Mouse (Mus musculus) lung, postnatal 36 days (tissue): ENCODE results near the gene Stk11.
A peak's percentile ranks its signal among the peaks of the same experiment; 100 is the strongest.

ENCODE experiments used
- DNase-seq: peaks from one replicate; pipeline ENCODE4 v3.0.0; 2022; ENCODE audit warnings: mixed read lengths

Stk11 gene

DNA sequence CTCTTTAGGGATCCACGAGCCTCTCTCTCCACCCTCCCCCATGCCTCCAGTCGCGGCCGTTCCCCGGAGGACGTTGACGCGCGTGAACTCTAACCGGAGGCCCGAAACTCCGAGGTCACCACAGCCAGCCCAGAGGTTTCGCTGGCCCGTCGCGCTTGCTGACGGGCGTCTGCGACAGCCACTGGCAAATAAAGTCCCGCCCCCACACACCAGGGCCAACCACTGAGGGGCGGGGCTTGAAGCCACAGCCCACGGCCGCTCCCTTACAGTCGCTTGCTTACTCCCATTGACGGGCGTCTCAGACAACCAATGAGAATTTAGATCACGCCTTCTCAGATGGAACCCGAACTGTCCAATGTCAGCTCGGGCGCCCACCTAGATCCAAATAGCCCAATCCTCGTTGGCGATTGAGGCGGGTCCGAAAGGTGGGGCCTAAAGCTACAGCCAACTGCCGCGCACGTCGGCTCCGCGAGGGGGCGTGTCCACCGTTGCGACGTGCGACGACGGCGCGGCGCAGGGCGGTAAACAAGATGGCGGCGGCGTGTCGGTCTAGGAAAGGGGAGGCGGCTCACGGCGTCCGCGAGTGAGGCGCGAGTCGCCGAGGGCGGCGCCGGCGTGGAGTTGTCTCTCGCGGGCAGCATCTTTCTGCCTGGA lies at the start of gene Stk11:
Stk11 (plus strand) TSS at position 514 of the 654 bp plus-strand sequence.
- peak; percentile 100 for DNase-seq

GRCm38 (mm10) chr10:80069251-80069650 lies 46.4 kb upstream of the Stk11 start:
- DNase-seq: no peak

DNA sequence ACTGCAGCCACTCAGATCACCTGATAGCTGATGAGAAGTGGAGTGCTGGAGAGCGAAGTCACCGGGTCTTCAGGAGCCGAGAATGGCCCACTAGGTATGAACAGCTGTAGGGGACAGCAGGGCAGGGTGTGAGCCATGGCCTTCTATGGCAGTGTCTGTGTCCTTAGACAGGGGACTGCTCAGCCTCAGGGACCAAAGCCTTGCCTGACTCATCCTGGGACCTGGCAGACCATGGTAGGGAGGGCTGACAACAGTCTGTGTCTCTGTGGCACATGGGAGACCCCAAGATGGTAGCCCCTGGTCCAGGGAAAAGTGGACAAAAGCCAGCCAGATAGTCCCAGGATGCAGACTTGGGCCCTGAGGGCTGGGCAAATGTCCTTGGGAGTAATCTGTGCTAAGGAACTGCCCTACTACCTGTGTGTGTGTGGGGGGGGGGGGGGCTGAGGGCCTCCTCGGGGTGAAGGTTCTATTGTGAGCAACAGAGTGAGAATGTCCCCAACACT lies 45.6 kb upstream of the Stk11 start:
- no peak for DNase-seq

GRCm38 (mm10) chr10:80070837-80071515 lies 44.6 kb upstream of the Stk11 start:
- peak; percentile 94 for DNase-seq

DNA sequence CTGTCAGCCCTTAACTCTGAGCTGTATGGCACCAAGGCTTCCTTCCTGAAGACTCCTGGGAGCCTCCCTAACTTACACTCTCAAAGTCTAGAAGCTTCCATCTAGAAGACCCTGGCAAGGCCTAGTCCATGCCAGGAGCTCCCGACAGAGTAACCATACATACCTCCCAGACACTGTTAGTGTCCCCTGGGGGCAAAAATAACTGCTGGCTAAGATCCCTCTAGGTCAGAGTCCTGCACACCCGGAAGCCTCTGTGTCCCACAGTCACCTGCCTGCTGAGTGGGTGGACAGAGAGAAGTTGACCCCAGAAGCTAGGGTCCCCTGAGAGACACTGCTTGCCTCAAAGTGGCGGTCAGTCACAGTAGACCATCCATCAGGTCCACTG lies 44.1 kb upstream of the Stk11 start:
- DNase-seq: no peak

- DNase-seq: no peak
These were observed 42.7 kb upstream of the Stk11 start for GRCm38 (mm10) chr10:80072623-80073489.

DNA sequence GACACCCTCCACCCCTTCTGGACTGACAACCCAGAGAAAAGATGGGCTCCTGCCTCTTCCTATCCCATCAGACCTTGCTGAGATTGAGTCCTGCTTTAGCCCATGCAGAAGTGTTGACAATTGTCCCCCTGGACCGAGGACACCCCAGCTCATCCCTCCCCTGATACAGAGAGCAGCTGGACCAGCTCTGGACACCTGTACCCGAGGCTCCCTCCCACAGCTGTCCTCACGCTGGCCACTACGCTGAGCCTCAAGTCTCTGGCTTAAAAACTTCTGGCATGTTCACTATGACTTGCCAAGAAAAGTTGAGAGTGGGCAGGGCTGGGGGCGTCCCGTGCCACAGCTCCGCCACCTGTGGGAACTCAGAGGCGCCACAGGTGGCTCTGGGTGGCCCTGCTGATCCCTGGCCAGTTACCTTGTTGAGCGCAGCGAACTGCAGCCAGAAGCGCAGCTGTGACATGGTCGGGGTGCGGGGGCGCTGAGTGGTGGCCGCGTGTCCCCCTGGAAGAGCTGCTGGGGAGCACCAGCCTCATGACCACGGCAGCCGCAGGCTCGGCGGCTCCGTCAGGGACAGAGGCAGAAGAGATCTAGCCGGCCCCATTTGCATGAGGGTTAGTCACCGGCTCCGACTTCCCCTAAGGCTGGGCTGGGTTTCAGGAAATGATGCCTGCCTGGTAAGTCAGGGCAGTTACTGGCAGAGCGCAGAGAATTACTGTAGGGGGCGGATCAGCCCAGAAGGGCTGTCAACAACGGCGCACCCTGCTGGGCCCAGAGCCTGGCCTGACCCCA lies 40.6 kb upstream of the Stk11 start:
- peak; percentile 95 for DNase-seq

DNA sequence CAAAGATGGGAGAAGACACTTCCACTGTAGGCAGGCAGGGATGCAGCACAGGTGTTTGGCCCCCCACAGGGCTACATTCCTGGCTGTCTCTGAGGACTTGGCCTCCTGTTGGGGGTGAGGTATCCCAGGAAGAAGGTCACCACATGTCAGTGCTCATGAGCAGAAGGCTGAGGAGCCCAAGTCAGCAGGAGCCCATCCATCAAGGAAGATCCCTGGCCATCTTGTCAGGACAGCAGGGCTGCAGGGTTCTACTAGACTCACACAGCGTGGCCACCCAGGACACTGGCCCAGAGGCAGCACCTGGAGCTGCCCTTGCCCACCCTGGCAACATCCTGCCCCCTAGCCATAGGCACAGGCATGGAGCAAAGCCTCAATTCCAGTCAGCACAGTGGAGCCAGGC lies 39.7 kb upstream of the Stk11 start:
- DNase-seq: no peak

DNA sequence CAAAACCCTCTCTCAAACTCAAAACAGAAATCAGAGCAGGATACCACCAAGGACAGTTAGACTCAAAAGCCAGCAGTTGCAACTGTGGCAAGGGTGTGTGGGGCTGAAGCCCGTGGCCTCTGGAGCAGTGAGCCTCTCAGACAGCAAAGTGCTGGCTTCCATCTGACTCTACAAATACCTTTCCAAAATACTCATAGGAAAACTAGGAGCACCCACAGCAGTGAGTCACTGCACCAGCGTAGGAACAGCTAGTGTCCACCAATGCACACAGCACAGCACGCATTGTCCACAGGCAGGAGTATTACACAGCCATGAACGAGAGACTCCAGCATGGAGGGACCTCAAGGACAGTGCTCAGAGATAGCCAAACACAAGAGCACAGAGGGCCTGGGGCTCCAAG lies 39.2 kb upstream of the Stk11 start:
- DNase-seq: no peak

DNA sequence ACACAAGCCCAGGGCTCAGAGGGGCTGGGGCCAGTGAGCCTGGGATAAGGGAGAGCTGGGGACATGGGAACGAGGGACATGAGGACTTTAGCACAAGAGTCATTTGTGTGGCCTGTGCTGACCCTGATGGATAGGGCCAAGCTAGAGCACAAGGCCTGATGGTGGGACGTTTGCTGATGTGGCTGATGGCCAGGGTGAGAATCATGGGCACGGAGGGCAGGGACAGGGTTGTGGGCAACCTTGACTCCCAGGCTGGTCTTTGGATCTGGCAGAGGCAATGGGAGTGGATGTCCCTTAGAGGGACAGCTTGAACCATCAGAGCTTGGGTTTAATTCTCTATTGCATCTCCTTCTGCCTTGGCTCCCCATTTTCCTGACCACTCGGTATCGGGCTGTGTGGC lies 38.3 kb upstream of the Stk11 start:
- DNase-seq: no peak

DNA sequence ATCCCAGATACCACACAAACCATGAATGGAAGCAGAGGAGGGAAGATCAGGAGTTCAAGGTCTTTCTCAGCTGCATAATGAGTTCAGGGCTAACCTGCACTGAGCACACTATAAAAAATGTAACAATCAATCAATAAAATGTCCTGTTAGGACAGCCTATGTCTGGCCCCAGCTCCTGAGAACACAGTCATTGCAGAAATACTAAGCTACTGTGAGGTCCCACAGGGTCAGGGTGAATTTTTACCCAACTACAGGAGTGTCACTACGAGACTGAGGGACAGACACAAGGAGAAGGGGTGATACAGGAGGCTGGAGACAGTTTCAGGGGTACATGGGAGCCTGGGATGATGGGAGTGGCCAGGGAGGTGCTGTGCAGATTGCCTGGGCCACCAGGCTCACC lies 37.2 kb upstream of the Stk11 start:
- DNase-seq: no peak

- DNase-seq: no peak
These were observed 35.1 kb upstream of the Stk11 start for GRCm38 (mm10) chr10:80080396-80081070.

DNA sequence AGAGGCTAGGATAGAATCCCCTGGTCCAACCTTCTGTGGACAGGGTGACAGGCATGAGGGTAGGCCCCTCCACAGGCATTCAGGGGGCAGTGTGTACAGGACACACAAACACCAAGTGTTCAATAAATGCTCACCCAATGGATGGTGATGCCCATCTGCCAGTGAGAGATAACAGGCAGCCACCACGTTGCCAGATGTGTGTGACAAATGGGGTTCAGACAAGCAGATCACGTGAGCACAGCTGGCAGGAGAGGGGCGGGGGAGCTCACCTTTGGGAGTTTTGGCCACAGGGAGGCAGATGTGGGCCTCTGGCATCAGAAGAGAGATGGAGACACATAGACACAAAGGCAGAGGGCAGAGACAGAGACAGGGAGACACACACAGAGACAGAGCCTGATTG lies 34.5 kb upstream of the Stk11 start:
- DNase-seq: no peak

DNA sequence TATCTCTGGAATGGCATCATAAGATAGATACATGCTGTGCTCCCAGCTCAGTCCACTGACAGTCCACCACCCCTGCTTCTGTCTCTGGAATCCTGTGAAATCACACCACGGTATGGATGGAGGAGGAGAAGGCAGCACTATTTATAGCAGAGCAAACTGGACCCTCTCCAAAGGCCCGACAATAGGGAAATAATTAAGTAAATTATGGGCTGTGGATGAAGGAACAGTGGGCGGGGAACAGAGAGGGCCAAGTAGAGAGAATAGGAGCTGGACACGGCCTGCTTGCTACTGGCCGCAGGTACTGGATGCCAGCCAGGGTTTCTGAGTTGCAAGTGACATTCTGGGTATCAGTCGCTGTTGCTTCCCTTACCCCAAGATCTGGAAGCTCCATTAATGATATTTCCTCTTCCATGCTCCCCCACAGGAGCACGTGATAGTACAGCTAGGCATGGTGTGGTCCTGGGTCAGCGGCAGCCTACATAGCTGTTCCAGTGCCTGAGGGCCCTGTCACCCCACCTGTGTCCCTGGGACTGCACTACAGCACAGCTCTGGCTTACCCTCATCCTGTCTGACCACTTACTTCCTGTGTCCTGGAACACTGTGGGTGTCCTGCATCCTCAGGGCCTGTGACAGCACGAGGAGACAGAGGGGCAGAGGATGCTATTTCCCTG lies 30.7 kb upstream of the Stk11 start:
- peak; percentile 82 for DNase-seq

- DNase-seq: peak; percentile 71
These were observed 28.8 kb upstream of the Stk11 start for GRCm38 (mm10) chr10:80086847-80087246.

GRCm38 (mm10) chr10:80087483-80087882 lies 28.1 kb upstream of the Stk11 start:
- DNase-seq: no peak

- no peak for DNase-seq
These were observed 26.5 kb upstream of the Stk11 start for GRCm38 (mm10) chr10:80089146-80089545.

DNA sequence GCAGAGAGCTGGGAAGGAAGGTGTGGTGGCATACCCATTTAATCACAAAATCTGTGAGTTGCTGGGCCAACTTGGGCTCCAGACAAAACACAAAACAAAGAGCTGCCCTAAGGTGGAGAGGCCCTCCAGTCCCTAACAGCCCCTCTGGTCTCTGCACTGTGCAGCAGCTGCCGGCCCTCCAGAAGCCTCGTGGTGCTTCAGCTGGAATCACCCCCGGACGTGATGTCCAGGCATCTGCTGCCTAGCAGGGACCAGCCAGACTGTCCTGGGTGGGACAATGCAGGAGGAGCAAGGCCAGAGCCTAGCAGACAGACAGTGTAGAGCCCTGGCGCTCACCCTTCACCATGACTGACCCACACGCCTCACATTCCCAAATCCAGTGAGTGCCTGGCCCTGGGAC lies 24.1 kb upstream of the Stk11 start:
- DNase-seq: no peak

- DNase-seq: no peak
These were observed 22.9 kb upstream of the Stk11 start for GRCm38 (mm10) chr10:80092690-80093089.

GRCm38 (mm10) chr10:80094085-80094484 lies 21.5 kb upstream of the Stk11 start:
- DNase-seq: no peak

DNA sequence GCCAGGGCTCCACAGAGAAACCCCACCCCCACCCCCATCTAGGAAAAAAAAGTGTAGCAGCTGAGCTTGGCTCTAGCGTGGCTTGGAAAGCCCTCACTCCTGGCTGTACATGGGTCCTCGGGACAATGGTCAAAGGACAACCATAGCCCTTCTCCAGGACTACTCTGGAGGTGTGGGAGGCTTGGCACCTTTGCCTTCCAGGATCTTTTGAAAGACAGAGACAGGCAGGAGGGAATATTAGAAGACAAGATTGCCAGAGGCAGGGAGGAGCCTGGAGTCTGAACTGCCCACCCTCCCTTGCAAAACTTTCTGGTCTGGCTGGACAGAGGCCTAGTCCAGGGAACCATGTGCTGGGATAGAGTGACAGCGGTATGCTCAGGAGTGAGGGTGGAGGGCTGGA lies 20.9 kb upstream of the Stk11 start:
- DNase-seq: no peak

DNA sequence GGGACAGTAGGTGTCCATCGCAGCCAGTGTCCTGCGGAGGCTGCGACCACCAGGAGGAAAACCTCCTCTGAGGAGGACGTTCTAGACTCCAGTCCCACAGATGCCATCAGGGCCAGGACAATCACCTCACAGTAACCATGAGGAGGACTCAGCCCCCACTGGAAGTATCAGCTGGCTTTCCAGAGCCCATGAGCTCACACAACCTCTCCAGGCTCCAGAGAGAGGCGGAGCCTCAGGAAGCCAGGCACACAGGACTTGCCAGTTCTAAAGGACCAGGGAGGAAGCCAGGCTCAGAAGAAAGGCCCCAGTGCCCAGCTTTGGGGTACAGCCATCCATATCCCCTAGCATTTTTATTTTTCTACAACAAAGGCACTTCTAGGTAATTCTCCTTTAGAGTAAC lies 20.1 kb upstream of the Stk11 start:
- DNase-seq: peak; percentile 70
